Mouse (Mus musculus) C2C12 (cell line): ENCODE measurements around the gene Cngb1.

Experiments used
- CEBPB ChIP-seq: IDR thresholded peaks from one replicate; pipeline ENCODE4 v1.6.1; 2011; ENCODE audit warnings: low read depth, mild to moderate bottlenecking, control low read depth, moderate library complexity
- CTCF ChIP-seq: IDR thresholded peaks from one replicate; pipeline ENCODE4 v1.5.1; 2011; ENCODE audit not compliant: control insufficient read depth, insufficient read depth, insufficient read length
- FOSL1 ChIP-seq: IDR thresholded peaks from one replicate; pipeline ENCODE4 v1.8.0; 2011; ENCODE audit warnings: mild to moderate bottlenecking, low read length; ENCODE audit not compliant: poor library complexity, insufficient read depth, severe bottlenecking
- MAX ChIP-seq: IDR thresholded peaks from one replicate; pipeline ENCODE4 v1.6.1; 2011; ENCODE audit warnings: mild to moderate bottlenecking, control low read depth
- MYOD1 ChIP-seq: IDR thresholded peaks from one replicate; pipeline ENCODE4 v1.6.1; 2011; ENCODE audit warnings: low read depth; ENCODE audit not compliant: control insufficient read depth, insufficient read length
- MYOG ChIP-seq: IDR thresholded peaks from one replicate; pipeline ENCODE4 v1.6.1; 2011; ENCODE audit not compliant: control insufficient read depth, insufficient read length; ENCODE audit errors: extremely low read depth
- USF1 ChIP-seq: IDR thresholded peaks from one replicate; pipeline ENCODE4 v1.6.1; 2011; ENCODE audit warnings: low read depth, mild to moderate bottlenecking, control low read depth, moderate library complexity

DNA sequence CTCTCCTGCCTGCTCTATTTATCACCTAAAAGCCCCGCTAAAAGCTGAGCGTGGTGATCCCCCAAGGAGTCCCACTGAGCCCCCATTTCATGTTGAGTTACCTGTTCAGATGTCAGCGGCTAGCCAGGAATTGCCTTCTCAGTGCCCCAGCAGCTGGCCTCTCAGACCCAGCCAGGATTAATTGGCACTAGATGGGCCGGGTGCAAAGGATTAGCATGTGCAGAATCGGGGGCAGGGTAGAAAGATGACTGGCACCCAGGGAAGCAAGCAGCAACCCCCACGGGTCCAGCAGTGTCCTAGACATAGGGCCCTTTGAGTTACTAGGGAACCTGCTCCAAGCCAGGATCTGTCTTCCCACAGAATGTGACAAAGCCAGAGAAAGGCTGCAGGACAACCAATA, at the start of gene Cngb1:
- no peak for TF ChIP-seq CTCF
- TF ChIP-seq MYOD1, result no peak
- no peak for TF ChIP-seq MYOG
- TF ChIP-seq USF1, result no peak
- no peak for TF ChIP-seq CEBPB
- no peak for TF ChIP-seq MAX
- no peak for TF ChIP-seq FOSL1
